Mouse (Mus musculus) erythroblast, embryonic 14.5 days (primary cell): ENCODE measurements around the gene Yars.

Experiments used
- GATA1 ChIP-seq: IDR thresholded peaks from 2 replicates; pipeline ENCODE4 v1.6.1; 2012; ENCODE audit warnings: low read length, inconsistent platforms, mixed read lengths
- TAL1 ChIP-seq: IDR thresholded peaks from 3 replicates; pipeline ENCODE4 v1.6.1; 2012; ENCODE audit warnings: low read length, inconsistent platforms, mixed read lengths

DNA sequence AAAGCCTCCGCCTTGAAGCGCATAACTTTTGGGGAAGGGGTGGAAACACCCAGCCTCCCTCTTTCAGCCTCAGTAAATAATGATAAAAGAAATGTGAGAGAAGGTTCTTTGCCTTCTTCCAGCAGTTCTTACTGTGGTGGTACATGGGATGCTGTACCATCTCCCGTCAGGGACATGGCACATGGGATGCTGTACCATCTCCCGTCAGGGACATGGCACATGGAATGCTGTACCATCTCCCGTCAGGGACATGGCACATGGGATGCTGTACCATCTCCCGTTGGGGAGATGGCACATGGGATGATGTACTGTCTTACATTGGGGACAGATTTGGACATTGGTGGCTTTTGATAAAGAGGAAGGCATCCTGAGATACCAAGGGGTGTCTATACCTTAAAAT, 8.0 kb downstream of the Yars start:
- TF ChIP-seq GATA1 (no peak), TAL1 (no peak)
